Mouse (Mus musculus): Measurements from ENCODE around the gene Iqgap2.

The Iqgap2 gene

GRCm38 (mm10) chr13:95887375-95887774, 4.3 kb downstream of the Iqgap2 start:
- DNase-seq (ENCODE audit: low spot score in 2 of 2) = no peak

- no peak for DNase-seq (ENCODE audit: low spot score in 2 of 2)
Measured at GRCm38 (mm10) chr13:95884455-95884854, 7.3 kb downstream of the Iqgap2 start.

- no peak for DNase-seq (ENCODE audit: low spot score in 2 of 2)
Measured at GRCm38 (mm10) chr13:95882001-95882400, 9.7 kb downstream of the Iqgap2 start.

GRCm38 (mm10) chr13:95881427-95881826, 10.3 kb downstream of the Iqgap2 start:
- no peak for DNase-seq (ENCODE audit: low spot score in 2 of 2)

GRCm38 (mm10) chr13:95880633-95881032, 11.1 kb downstream of the Iqgap2 start:
- DNase-seq (ENCODE audit: low spot score in 2 of 2) = no peak

DNA sequence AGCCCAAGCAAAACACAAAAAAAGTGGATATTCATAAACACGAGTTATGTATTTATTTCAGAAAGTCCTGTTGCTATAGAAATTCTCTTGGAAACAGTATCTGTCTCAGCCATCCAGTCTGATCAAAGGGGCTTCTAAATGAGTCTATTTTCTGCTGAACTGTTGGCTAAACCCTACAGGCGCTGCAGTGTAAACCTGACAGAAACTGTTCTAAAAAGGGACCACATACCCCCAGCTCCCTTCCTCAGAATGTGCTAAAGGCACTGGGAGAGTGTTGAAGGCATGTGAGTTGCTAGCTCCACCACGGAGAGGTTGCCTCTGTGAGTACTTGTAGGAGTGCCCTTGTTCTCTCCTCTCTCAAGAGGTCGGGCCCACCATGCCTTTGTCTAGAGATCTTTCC, 19.7 kb downstream of the Iqgap2 start:
- no peak for DNase-seq (ENCODE audit: low spot score in 2 of 2)

DNA sequence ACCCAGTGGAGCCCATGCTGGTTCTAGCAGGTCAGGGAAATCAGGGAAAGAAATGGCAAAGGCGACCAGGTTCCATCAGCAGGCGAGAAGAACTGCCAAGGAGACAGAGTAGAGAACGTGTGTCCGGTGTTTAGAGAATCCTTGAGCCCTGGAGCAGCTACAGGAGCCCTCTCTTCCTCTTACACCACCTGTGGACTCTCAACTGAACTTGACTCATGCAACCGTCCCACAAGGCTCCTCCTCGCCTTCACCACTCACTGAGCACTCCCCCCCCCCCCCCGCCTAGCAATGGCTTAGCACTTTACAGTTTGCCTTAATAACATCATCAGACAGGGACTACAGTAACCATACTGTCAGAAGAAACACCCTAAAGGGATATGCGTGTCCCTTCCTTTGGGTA, 21.1 kb downstream of the Iqgap2 start:
- no peak for DNase-seq (ENCODE audit: low spot score in 2 of 2)

GRCm38 (mm10) chr13:95868896-95869540, 22.7 kb downstream of the Iqgap2 start:
- DNase-seq (ENCODE audit: low spot score in 2 of 2) = no peak

- DNase-seq (ENCODE audit: low spot score in 2 of 2) = no peak
Measured at GRCm38 (mm10) chr13:95862201-95862600, 29.5 kb downstream of the Iqgap2 start.

GRCm38 (mm10) chr13:95859271-95859670, 32.5 kb downstream of the Iqgap2 start:
- DNase-seq (ENCODE audit: low spot score in 2 of 2) = no peak

GRCm38 (mm10) chr13:95858866-95859265, 32.9 kb downstream of the Iqgap2 start:
- no peak for DNase-seq (ENCODE audit: low spot score in 2 of 2)

DNA sequence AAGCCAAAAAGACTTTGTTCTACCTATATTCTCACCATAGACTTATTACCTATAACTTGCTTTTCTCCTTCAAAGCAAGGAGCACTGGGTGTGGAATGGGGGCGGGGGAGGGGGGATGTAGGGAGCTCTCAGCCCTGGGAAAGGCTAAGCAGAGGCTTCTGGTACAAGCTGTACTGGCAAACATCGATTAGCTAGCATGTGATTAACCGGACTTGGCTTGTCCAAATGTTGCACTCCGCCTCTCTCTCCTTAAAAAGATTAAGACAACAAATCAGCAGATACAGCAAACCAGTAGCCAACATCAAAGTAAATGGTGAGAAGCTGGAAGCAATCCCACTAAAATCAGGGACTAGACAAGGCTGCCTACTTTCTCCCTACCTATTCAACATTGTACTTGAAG, 36.2 kb downstream of the Iqgap2 start:
- DNase-seq (ENCODE audit: low spot score in 2 of 2) = no peak

DNA sequence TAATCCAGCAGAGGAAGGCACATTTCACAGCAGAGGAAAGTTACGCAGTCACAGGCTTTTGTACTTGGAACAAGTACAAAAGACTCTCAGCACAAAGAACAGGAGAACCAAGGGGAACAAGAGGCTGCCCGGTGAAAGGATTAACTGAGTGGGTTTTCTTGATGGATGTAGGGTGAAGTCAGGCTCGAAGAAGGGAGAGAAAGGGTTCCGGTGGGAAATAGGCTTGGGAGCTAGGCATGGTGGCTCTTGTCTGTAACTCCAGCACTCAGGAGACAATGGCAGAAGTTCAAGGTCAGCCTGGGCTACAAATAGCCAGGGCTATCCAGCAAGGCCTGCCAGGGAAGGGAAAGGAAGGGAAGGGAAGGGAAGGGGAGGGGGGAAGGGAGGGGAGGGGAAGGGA, 40.1 kb downstream of the Iqgap2 start:
- DNase-seq (ENCODE audit: low spot score in 2 of 2) = no peak

DNA sequence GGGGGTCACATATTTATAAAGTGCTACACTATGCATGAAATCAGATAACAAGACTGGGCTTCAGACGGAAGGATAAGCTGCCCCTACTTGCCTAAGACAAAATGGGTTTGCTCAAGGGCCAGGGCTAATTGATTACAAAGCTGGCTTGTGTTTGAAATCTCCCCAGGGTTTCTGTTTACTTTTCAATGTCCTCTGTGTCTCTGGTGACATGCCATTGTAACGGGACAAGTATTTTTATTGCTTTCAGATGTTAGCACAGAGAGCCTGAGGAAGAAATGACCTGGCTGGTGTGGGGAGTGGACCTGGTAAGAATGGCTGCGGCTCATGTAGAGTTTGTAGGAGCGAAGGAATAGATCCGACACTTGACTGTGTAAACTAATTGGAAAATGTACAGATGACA, 41.3 kb downstream of the Iqgap2 start:
- no peak for DNase-seq (ENCODE audit: low spot score in 2 of 2)

- no peak for DNase-seq (ENCODE audit: low spot score in 2 of 2)
Measured at GRCm38 (mm10) chr13:95849501-95850007, 42.2 kb downstream of the Iqgap2 start.

GRCm38 (mm10) chr13:95846364-95846763, 45.4 kb downstream of the Iqgap2 start:
- DNase-seq (ENCODE audit: low spot score in 2 of 2) = no peak

GRCm38 (mm10) chr13:95844950-95845349, 46.8 kb downstream of the Iqgap2 start:
- DNase-seq (ENCODE audit: low spot score in 2 of 2) = no peak

- DNase-seq (ENCODE audit: low spot score in 2 of 2) = no peak
Measured at GRCm38 (mm10) chr13:95843411-95844026, 48.2 kb downstream of the Iqgap2 start.

DNA sequence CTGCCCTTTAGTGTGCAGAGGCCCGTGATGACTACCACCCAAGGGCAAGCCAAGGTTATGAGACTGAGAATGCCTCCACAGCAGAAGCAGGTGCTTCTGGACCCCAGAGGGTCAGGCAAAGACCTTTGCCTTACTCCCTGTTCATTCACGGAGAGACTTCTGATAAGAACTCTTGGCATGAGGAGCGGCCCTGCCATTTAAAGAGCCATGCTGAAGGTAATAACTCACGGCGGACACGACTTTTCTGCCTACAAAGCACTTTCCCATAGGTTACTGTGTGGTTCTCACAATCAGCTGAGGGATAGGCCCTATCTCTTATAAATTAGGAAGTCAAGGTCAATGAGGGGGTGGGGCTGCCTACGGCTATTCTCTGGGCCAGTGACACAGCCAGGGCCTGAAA, 48.9 kb downstream of the Iqgap2 start:
- DNase-seq (ENCODE audit: low spot score in 2 of 2) = no peak

DNA sequence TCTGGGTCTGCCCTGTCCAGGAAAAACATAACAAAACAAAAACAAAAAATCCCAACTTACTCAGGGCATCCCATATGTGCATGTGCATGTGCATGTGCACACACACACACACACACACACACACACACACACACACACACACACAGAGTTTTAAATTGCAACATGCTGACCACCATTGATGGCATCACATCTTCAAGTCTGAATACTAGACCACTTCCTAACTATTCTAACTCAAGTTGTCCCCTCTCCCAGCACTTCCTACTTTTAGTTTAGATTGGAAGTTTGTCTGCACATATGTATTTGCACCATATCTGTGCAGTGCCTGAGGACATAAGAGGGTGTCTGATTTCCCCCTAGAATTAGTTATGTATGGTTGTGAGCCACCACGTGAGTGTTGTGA, 49.8 kb downstream of the Iqgap2 start:
- no peak for DNase-seq (ENCODE audit: low spot score in 2 of 2)

- DNase-seq (ENCODE audit: low spot score in 2 of 2) = no peak
Measured at GRCm38 (mm10) chr13:95836944-95837343, 54.8 kb downstream of the Iqgap2 start.

DNA sequence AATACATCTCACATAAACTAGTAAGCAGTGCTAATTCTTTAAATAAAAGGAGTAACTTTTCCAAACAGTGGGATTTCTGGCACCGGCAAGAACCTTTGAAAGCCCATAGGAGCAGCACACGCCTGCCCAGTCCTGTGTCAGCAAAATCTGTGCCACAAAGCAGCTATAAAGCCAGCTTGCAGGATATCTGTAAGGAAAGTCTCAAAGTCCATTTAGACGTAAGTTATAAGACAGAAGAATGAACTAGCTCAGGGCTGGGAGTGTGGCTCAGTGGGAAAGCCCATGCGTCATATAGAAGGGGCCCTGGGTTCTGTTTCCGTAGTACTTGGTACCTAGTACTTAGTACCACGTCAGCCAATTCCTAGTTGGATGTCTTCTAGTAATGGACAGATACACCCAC, 58.2 kb downstream of the Iqgap2 start:
- DNase-seq (ENCODE audit: low spot score in 2 of 2) = no peak

GRCm38 (mm10) chr13:95832712-95833111, 59.0 kb downstream of the Iqgap2 start:
- no peak for DNase-seq (ENCODE audit: low spot score in 2 of 2)

DNA sequence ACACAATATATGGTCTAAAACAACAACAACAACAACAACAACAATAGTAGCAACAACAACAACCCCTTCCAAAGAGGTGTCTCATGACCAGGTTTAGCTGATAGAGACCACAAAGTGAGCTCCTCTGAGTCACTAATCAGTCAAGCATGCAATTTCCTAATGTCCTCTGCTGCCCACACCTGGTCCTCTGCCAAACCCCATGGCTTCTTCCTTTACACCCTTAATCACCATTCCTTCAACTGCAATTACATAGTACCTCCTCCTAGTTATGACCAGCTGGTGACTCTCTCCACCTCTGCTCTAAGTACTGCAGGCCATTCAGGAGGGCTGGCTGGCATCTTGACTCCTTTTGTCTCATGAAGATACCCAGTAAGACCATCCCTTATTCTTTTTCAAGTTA, 60.0 kb downstream of the Iqgap2 start:
- DNase-seq (ENCODE audit: low spot score in 2 of 2) = no peak

Measured in spleen, postnatal 4 days (tissue).